Mouse (Mus musculus) adrenal gland, adult 18-20 months (tissue): Measurements from ENCODE around the gene Adgrb2. TPM values are rescaled to one million over a fixed set of nuclear protein-coding genes. Genes with fewer than 3 reads are reported as not detected.
A peak's percentile ranks its signal among the peaks of the same experiment; 100 is the strongest.

Experiments used
- DNase-seq, 2 experiments: peaks; one replicate each; pipeline ENCODE4 v3.0.0; 2021 to 2022; ENCODE audit warnings: low spot score in 2 of 2
- total RNA-seq, 2 experiments: library from RNA; stranded (reverse); gene quantifications; 1 replicate in 1 of 2; 2 replicates in 1 of 2; pipeline ENCODE4 v1.2.3; 2021

Gene Adgrb2
- total RNA-seq, 2 experiments from 2014 or later, result 20.4 to 23.9 TPM

- peak in 1 of 2 experiments; percentile 14 for DNase-seq
Measured at GRCm38 (mm10) chr4:130023511-130024231, 39.0 kb downstream of the Adgrb2 start.

GRCm38 (mm10) chr4:130025544-130025943, 40.9 kb downstream of the Adgrb2 start:
- no peak for DNase-seq

- DNase-seq, result no peak
Measured at GRCm38 (mm10) chr4:130031146-130031545, 46.5 kb downstream of the Adgrb2 start.

DNA sequence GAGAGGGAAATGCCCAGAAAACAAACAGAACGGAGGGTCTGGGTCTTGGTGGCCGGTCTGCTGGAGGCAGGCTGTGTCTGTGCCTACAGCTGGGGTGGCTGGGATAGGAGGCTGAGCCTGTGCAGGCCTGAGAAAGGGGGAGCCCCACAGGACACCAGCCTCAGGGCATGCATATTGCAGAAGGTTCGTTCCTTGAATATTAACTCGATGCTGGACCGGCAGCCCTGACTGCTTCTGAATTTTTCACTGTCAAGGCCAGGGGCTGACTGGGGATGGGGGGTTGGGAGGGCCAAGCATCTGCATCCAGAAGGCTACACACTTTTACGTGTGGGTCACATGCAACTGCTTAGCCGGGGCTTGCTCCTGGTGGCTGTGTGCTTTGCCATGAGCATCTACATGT, 48.8 kb downstream of the Adgrb2 start:
- no peak for DNase-seq

DNA sequence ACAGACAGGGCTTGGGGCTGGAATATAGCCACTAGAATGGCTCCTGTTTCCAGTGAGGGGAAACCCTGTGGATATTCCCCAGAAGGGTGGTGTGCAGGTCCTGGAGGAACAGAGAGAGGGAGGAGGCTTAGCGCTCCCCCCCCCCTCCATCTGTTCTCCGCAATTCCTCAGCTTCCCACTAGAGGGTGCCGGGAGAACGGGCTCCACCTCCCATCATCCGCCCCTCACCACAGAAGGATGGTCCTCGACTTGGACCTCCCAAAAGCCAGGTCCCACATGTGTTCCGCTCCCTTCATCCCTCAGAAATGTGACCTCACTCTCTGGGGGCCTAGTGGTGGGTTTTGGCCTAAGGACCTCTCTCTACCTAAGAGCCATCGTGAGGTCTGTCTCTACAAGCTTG, 51.4 kb downstream of the Adgrb2 start:
- DNase-seq, result peak in 1 of 2 experiments; percentile 44

- DNase-seq, result peak in 1 of 2 experiments; percentile 33
Measured at GRCm38 (mm10) chr4:130036573-130037401, 52.1 kb downstream of the Adgrb2 start.

- DNase-seq, result no peak
Measured at GRCm38 (mm10) chr4:130039351-130039750, 54.7 kb downstream of the Adgrb2 start.

DNA sequence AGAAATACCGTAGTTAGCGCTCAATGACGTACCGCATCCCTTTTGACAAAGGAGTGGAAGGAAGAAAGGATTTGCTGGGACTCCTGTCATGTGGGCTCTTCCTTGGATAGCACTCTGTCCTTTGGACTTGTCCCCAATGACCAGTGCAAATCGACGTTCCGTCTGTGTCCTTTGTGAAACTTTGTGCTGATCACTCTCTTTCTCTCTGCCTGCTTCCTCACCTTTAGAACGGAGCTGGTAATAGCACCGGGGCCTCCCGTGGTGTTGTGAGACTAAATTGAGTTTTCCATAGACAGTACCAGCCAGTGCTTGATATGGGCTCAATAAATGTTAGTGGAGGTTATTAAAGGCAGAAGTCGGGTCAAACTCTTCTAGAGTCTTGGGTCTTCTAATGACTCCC, 56.4 kb downstream of the Adgrb2 start:
- no peak for DNase-seq

DNA sequence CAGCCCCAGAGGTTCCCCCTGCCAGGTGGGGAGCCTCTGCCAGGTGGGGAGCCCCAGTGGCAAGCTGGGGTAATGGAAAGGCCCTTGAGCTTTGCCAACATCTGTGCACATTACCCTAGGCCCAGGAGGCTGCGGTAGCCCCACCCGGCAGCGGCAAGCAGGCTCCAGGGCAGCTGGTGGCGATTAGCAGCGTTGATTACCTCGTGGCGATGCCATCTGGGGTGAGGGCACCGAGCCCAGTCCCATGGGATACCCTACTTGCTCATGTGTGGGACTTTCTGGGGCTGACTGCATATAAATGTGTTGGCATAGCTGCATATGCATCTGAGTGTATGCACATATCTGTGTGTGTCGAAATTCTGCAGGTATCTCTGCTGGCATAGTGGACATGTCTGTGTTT, 59.5 kb downstream of the Adgrb2 start:
- DNase-seq, result no peak

- DNase-seq, result peak in 1 of 2 experiments; percentile 23
Measured at GRCm38 (mm10) chr4:130045609-130046008, 60.9 kb downstream of the Adgrb2 start.

DNA sequence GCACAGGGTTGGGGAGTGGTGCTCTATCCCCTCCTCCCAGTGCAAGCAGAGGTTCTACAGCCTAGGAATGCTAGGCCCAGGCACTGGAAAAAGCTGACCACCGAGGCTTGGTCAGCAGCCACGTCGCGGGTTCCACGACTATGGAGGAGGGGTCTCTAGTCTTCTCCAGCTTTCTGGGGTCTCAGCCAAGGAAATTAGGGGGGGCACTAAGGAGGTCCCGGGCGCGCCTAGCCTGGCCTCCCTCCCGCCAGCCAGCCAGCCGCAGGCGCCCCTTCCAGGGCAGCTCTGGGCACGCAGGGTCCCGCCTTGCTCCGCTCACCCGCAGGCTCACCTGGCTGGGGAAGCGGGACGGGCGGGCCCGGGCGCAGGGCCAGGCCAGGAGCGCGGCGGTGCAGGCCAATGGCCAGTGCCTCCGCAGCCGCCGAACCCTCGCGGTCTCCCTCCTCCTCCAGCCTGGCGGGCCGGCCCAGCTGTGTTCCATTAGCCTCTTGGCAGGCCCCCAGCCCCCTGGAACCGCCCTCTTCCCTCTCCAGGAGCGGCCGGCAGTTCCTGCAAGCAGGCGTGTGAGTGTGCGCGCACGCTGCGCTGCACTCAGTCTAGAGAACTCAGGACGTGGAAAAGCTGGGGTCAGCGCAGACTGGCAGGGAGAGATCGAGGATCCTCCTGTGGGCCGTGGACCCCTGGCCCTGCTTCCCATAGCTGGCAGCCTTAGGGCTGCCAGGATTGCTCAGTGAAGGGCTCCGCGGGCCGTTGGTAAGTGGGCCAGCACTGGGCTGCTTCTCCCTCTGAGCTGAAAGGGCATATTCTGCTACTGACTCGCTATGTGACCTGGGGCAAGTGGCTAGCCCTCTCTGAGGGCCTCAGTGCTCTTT, 62.9 kb downstream of the Adgrb2 start, which contains the start of gene Col16a1:
Col16a1 (plus strand) TSS at position 510 of the 872 bp plus-strand sequence.
- peak; percentile 70 to 78 for DNase-seq

GRCm38 (mm10) chr4:130048203-130048479, 63.5 kb downstream of the Adgrb2 start:
- DNase-seq, result no peak

DNA sequence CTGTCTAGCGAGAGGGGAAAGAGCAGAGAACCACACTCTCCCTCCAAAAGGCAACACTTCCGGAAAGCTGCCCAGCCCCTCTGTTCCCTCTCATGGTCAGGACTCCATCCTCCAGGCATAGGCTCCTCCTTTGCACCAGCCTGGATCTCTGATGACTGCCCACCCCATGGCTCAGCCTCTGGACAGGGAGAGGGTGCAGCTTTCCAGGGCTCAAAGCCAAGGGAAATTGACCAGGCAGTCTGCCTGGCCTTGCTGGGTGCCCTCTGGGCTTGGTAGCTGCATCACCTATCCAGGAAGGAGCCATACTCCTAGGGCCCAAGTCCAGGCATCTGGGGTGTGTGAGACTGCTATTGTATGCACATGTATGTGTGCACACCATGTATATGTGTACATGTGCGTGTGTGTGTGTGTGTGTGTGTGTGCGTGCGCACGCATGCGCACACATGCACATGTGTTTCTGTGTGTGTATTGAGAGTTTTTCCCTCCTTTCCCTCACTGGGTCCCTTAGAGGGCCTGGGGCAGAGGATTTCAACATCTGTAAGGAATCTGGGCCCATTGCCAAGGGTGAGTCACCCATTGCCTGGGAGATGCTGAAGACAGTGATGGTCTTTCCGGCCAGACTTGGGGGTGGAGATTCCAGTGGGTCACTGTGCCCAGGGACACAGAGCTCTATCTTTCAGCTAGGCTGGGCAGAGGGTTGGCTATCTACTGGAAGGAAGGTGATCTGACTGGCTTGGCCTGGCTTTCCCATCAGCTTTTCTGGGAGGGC, 65.6 kb downstream of the Adgrb2 start:
- peak; percentile 77 to 84 for DNase-seq

- no peak for DNase-seq
Measured at GRCm38 (mm10) chr4:130052283-130052682, 67.6 kb downstream of the Adgrb2 start.

GRCm38 (mm10) chr4:130053111-130053510, 68.4 kb downstream of the Adgrb2 start:
- DNase-seq, result peak; percentile 39 to 52

GRCm38 (mm10) chr4:130054727-130055126, 70.1 kb downstream of the Adgrb2 start:
- no peak for DNase-seq

- DNase-seq, result no peak
Measured at GRCm38 (mm10) chr4:130055160-130056010, 70.7 kb downstream of the Adgrb2 start.

GRCm38 (mm10) chr4:130056011-130056322, 71.3 kb downstream of the Adgrb2 start:
- no peak for DNase-seq

DNA sequence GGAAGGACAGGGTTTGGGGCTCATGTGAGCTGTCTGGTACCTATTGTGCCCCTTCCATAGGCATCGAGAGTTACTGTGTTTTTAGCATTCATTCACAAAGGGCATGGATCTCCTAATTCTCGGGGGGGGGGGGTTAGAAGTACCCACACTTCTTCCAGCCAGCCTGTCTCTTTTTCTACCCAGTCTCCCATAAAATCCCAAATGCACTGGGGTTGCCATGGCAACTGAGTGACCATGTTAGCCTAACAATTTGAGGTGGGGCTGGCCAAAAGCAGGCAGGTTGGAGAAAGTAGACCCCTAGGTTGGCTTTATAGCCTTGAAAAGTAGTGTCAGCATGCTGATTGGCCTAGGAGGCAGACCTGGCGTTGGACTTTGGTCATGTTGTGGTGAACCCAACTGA, 71.8 kb downstream of the Adgrb2 start:
- DNase-seq, result no peak

GRCm38 (mm10) chr4:130060937-130061336, 76.3 kb downstream of the Adgrb2 start:
- no peak for DNase-seq
